Mouse (Mus musculus): ENCODE measurements at regions not wholly inside any gene's neighbourhood (a gene's known extent, or its start where the extent isn't known, plus 50 kb on each side); places are given as distances from the start of the nearest gene placed in this dataset.
A peak's percentile ranks its signal among the peaks of the same experiment; 100 is the strongest.

DNA sequence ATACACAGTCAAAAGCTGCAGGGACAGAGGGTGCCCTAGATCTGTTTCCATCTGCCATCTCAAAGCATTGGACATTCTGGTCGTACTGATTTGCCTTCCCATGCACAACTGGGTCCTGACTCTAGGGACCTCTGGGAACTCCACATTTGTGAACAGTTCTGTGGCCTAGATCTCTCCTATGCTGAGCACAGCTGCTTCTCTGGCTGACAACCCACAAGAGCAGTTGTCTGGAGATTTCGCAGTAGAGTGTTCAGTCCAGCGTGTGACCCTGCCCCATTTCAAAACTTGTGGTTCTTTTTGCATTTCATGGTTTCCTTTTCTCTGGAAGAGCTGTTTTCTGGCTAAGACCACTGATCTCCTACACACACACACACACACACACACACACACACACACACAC is 269.7 kb upstream of the Sulf2 start:
- Histone ChIP-seq H3K4me2 (no peak overlapping the region), H3K36me3 (ENCODE audit: control insufficient read depth, insufficient read depth, low read length) (no peaks in the 10 kb centered on the region), H3K27me3 (ENCODE audit: control insufficient read depth, insufficient read depth, low read length) (peaks cover 2% of the 10 kb centered on the region; the same call in 1 of the 2 replicates), H3K9ac (ENCODE audit: low read length) (no peak overlapping the region), H3K27ac (ENCODE audit: low read depth, low read length) (no peak overlapping the region), H3K9me3 (ENCODE audit: control insufficient read depth, low read length) (no peaks in the 10 kb centered on the region), H3K4me3 (ENCODE audit: low read depth, low read length) (no peak overlapping the region), H3K4me1 (ENCODE audit: control insufficient read depth, insufficient read depth, low read length) (peaks cover 24% of the 10 kb centered on the region)
- ATAC-seq (ENCODE audit: low FRiP score) (no peak), DNase-seq (ENCODE audit: low spot score, missing footprints) (no peak)
- 88% methylated on average over 3 of the region's 3 CpGs for WGBS

DNA sequence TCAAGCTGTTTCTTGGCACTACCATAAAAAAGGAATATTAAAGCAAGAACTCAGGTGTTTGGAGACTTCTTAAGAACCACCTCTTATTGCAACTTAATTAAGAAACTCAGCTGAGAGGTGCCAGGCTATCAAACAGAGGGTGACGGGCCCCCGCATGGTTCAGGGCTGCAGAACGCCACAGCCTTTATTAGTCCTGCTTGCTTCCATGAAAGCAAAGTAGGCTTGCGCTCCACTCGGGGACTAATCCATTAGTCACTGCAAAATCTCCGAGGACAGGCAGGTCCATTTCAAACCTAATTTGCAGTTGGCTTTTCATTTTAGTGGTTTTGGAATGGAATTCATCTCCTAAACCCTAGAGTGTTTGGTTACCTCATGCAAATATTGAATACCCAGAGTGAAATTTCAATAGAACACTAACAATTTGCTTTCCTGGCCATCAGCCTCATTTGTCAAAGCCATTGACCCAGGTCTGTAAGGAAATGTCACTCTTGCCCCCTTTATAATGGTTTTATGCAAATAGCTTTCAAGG is 267.7 kb upstream of the Sulf2 start:
- H3K9me3 ChIP-seq (ENCODE audit: control insufficient read depth, low read length) = no peaks in the 10 kb centered on the region
- H3K36me3 ChIP-seq (ENCODE audit: control insufficient read depth, insufficient read depth, low read length) = no peaks in the 10 kb centered on the region
- no peak overlapping the region for H3K4me2 ChIP-seq
- ATAC-seq (ENCODE audit: low FRiP score) = peak; percentile 65; the same call in 1 of the 2 replicates
- no peak overlapping the region for H3K4me3 ChIP-seq (ENCODE audit: low read depth, low read length)
- 29% methylated on average over 6 of the region's 6 CpGs for WGBS
- peaks cover 2% of the 10 kb centered on the region; the same call in 1 of the 2 replicates for H3K27me3 ChIP-seq (ENCODE audit: control insufficient read depth, insufficient read depth, low read length)
- peaks cover 20% of the 10 kb centered on the region for H3K4me1 ChIP-seq (ENCODE audit: control insufficient read depth, insufficient read depth, low read length)
- no peak overlapping the region for H3K27ac ChIP-seq (ENCODE audit: low read depth, low read length)
- H3K9ac ChIP-seq (ENCODE audit: low read length) = no peak overlapping the region
- DNase-seq (ENCODE audit: low spot score, missing footprints) = no peak

DNA sequence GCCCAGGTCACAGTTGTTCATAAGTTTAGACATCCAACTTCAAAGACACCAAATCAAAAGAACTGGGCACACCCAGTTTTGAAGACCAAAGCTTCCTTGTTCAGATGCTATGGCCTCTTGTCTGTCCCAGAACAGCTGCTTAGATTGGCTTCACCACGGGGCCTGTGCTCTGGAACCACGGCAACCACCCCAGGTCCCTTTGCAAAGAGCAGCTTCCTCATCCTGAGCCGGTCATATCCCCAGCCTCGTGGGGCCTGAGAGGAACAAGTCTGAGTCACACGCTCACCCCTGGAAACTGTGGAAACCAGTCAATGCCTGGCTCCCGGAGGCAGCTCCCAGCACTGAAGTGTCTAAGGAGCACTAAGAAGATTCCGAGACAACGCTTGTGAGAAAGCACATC is 264.8 kb upstream of the Sulf2 start:
- H3K27ac ChIP-seq (ENCODE audit: low read depth, low read length) = no peak overlapping the region
- peaks cover 7% of the 10 kb centered on the region; the same call in 1 of the 2 replicates for H3K4me1 ChIP-seq (ENCODE audit: control insufficient read depth, insufficient read depth, low read length)
- DNase-seq (ENCODE audit: low spot score, missing footprints) (no peak), ATAC-seq (ENCODE audit: low FRiP score) (no peak)
- peaks cover 2% of the 10 kb centered on the region; the same call in 1 of the 2 replicates for H3K27me3 ChIP-seq (ENCODE audit: control insufficient read depth, insufficient read depth, low read length)
- WGBS = 65% methylated on average over 8 of the region's 8 CpGs
- no peak overlapping the region for H3K9ac ChIP-seq (ENCODE audit: low read length)
- H3K4me2 ChIP-seq = no peak overlapping the region
- no peaks in the 10 kb centered on the region for H3K36me3 ChIP-seq (ENCODE audit: control insufficient read depth, insufficient read depth, low read length)
- no peaks in the 10 kb centered on the region for H3K9me3 ChIP-seq (ENCODE audit: control insufficient read depth, low read length)
- no peak overlapping the region for H3K4me3 ChIP-seq (ENCODE audit: low read depth, low read length)

DNA sequence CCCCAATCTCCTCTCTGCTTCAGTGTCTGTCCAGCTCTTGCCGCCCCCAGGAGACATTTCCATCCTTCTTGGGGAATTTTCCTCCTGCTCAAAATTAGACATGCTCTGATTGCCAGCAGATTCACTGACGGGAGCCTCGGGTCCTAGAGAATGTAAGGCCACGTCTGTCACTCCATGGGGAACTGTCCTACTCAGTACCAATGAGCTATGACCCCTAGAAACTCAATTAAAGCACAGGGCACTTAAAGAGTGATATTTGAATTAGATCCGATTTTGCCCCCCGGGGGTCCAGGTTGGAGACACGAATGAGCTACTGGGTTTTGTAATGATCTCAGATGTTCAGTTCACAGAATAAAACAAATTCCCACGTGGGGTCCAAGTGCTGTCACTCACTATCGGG is 263.8 kb upstream of the Sulf2 start:
- Histone ChIP-seq H3K4me1 (ENCODE audit: control insufficient read depth, insufficient read depth, low read length) (peaks cover 7% of the 10 kb centered on the region; the same call in 1 of the 2 replicates), H3K4me3 (ENCODE audit: low read depth, low read length) (no peak overlapping the region), H3K9ac (ENCODE audit: low read length) (no peak overlapping the region), H3K27ac (ENCODE audit: low read depth, low read length) (no peak overlapping the region), H3K36me3 (ENCODE audit: control insufficient read depth, insufficient read depth, low read length) (no peaks in the 10 kb centered on the region), H3K4me2 (no peak overlapping the region), H3K9me3 (ENCODE audit: control insufficient read depth, low read length) (no peaks in the 10 kb centered on the region), H3K27me3 (ENCODE audit: control insufficient read depth, insufficient read depth, low read length) (no peaks in the 10 kb centered on the region)
- WGBS = 55% methylated on average over 9 of the region's 9 CpGs
- no peak for DNase-seq (ENCODE audit: low spot score, missing footprints)
- no peak for ATAC-seq (ENCODE audit: low FRiP score)

DNA sequence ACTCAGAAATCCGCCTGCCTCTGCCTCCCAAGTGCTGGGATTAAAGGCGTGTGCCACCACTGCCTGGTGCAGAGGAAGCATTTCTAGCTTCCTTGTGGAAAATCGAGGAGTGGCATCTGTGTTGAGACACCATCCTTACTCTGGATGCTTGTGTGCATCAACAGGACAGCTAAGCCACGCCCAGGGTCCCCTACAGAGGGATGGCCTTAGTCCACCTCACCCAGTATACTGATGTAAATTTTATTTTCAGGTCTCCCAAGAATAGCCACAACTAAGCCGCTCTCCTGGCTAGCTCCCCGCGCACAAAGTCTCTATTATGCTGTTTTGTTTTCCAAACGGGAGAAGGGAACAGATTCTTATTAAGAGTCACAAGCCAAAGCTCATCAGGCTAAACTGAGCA is 262.8 kb upstream of the Sulf2 start:
- WGBS = 80% methylated on average over 8 of the region's 8 CpGs
- H3K27ac ChIP-seq (ENCODE audit: low read depth, low read length) = no peak overlapping the region
- H3K4me3 ChIP-seq (ENCODE audit: low read depth, low read length) = no peak overlapping the region
- ATAC-seq (ENCODE audit: low FRiP score) = no peak
- H3K36me3 ChIP-seq (ENCODE audit: control insufficient read depth, insufficient read depth, low read length) = no peaks in the 10 kb centered on the region
- no peaks in the 10 kb centered on the region for H3K9me3 ChIP-seq (ENCODE audit: control insufficient read depth, low read length)
- no peak for DNase-seq (ENCODE audit: low spot score, missing footprints)
- no peak overlapping the region for H3K9ac ChIP-seq (ENCODE audit: low read length)
- H3K4me1 ChIP-seq (ENCODE audit: control insufficient read depth, insufficient read depth, low read length) = peaks cover 4% of the 10 kb centered on the region; the same call in 1 of the 2 replicates
- H3K27me3 ChIP-seq (ENCODE audit: control insufficient read depth, insufficient read depth, low read length) = no peaks in the 10 kb centered on the region
- no peak overlapping the region for H3K4me2 ChIP-seq

DNA sequence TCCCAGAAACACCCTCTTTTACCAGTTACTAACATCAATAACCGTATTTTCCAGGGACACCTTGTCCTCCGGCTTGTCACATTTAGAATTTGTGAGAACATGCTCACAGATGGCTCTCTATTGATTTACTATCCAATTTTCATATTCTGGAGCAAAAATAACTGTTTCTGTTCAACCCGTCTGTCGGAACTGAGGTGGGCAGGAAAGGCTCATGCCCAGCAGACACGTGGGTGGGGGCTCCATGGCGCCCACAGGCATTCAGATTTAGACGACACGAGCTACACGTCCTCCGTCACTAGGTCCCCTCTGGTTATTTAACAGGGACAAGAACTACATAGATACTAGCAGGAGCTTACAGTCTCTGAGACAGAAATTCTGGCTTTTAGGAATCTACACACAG is 262.2 kb upstream of the Sulf2 start:
- H3K4me3 ChIP-seq (ENCODE audit: low read depth, low read length) = no peak overlapping the region

DNA sequence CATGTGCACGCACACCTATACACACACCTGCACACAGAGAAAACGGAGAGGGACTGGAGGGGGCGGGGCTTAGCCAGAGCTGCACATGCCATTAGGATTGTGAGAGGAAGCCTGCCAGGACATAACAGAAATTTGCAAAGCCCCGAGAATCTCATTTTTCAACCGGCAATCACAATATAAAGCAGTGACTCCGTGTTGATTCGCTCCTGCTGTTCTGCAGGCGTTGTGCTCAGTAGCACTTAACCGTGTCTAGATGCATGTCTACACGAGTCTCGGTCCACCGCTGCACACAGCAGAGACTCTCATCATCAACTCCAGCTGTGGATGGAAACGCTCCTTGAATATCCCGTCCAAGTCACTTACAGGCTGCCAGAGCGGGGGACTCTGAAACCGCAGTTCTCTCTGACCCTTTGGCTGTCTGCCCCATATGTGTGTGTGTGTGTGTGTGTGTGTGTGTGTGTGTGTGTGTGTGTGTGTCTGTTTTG is 260.1 kb upstream of the Sulf2 start:
- H3K27ac ChIP-seq (ENCODE audit: low read depth, low read length) = no peak overlapping the region
- 85% methylated on average over 16 of the region's 16 CpGs for WGBS
- peaks cover 15% of the 10 kb centered on the region for H3K4me1 ChIP-seq (ENCODE audit: control insufficient read depth, insufficient read depth, low read length)
- no peak for DNase-seq (ENCODE audit: low spot score, missing footprints)
- no peak overlapping the region for H3K9ac ChIP-seq (ENCODE audit: low read length)
- no peaks in the 10 kb centered on the region for H3K27me3 ChIP-seq (ENCODE audit: control insufficient read depth, insufficient read depth, low read length)
- no peaks in the 10 kb centered on the region for H3K9me3 ChIP-seq (ENCODE audit: control insufficient read depth, low read length)
- no peaks in the 10 kb centered on the region for H3K36me3 ChIP-seq (ENCODE audit: control insufficient read depth, insufficient read depth, low read length)
- no peak overlapping the region for H3K4me3 ChIP-seq (ENCODE audit: low read depth, low read length)
- no peak overlapping the region for H3K4me2 ChIP-seq
- ATAC-seq (ENCODE audit: low FRiP score) = no peak

More for the DNA sequence above, 262.2 kb upstream of the Sulf2 start:
- H3K27me3 ChIP-seq (ENCODE audit: control insufficient read depth, insufficient read depth, low read length) = no peaks in the 10 kb centered on the region
- no peak for ATAC-seq (ENCODE audit: low FRiP score)
- H3K4me2 ChIP-seq = no peak overlapping the region
- H3K4me1 ChIP-seq (ENCODE audit: control insufficient read depth, insufficient read depth, low read length) = peaks cover 3% of the 10 kb centered on the region; the same call in 1 of the 2 replicates
- 90% methylated on average over 10 of the region's 10 CpGs for WGBS
- H3K36me3 ChIP-seq (ENCODE audit: control insufficient read depth, insufficient read depth, low read length) = no peaks in the 10 kb centered on the region
- DNase-seq (ENCODE audit: low spot score, missing footprints) = no peak
- no peak overlapping the region for H3K9ac ChIP-seq (ENCODE audit: low read length)
- H3K27ac ChIP-seq (ENCODE audit: low read depth, low read length) = no peak overlapping the region
- no peaks in the 10 kb centered on the region for H3K9me3 ChIP-seq (ENCODE audit: control insufficient read depth, low read length)

DNA sequence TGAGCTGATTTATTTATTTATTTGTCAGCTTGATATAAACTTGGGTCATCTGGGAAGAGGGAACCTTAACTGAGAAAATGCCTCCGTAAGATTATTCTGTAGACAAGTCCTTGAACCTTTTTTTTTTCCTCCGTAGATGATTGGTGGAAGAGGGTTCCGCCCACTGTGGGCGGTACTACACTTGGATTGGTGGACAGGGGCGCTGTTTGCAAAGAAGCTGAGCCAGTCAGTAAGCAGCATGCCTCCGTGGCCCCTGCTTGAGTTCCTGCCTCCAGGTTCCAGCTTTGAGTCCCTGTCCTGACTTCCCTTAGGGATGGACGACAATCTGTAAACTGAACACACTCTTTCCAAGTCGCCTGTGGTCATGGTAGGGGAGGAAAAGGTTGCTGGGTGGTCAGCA is 259.4 kb upstream of the Sulf2 start:
- H3K4me1 ChIP-seq (ENCODE audit: control insufficient read depth, insufficient read depth, low read length) = peaks cover 15% of the 10 kb centered on the region
- WGBS = 87% methylated on average over 8 of the region's 8 CpGs

DNA sequence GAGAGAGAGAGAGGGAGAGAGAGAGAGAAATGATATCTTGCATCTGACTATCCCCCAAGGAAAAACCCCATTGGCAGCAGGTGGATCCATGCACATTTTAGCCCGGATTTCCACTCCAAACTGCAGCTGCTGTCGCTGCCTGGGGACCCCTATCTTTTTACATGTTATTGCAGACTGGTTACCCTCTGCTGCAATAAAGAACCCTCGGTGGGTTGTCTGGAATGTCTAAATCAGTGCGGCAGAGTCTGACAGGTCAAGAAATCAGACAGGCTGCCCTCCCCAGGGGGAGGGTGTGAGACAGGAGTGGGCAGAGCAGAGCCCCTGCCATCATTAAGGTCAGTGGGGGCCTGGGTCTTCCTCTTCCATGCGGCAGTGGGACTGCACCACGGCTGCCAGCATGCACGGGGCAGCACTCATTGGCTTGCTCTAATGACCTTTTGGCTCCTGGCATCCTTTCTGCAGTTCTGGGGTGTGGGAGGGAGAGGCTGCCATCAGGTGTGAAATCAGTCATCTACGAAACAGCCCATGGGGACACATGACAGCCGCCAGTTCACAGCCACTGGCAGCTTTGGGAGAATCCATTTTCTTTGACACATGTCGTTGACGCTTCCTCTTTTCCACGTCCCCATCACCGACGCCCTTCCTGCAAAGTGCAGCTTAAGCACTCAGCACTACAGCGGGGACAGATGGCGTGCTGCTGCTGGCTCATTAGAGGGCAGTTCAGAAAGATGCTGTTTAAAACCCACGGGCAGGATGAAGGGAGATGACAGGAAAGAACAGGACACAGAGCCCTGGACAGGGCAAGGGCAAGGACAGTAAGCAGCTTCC is 256.8 kb upstream of the Sulf2 start:
- H3K4me1 ChIP-seq (ENCODE audit: control insufficient read depth, insufficient read depth, low read length) = peaks cover 22% of the 10 kb centered on the region
- no peak overlapping the region for H3K9ac ChIP-seq (ENCODE audit: low read length)
- ATAC-seq (ENCODE audit: low FRiP score) = 0 out of 2 replicates have a peak, but pooled peaks have one; percentile 24
- H3K4me2 ChIP-seq = no peak overlapping the region
- no peak overlapping the region for H3K27ac ChIP-seq (ENCODE audit: low read depth, low read length)
- no peak for DNase-seq (ENCODE audit: low spot score, missing footprints)
- no peak overlapping the region for H3K4me3 ChIP-seq (ENCODE audit: low read depth, low read length)
- no peaks in the 10 kb centered on the region for H3K36me3 ChIP-seq (ENCODE audit: control insufficient read depth, insufficient read depth, low read length)
- WGBS = 53% methylated on average over 17 of the region's 17 CpGs
- no peaks in the 10 kb centered on the region for H3K9me3 ChIP-seq (ENCODE audit: control insufficient read depth, low read length)
- H3K27me3 ChIP-seq (ENCODE audit: control insufficient read depth, insufficient read depth, low read length) = no peaks in the 10 kb centered on the region

More for the DNA sequence above, 259.4 kb upstream of the Sulf2 start:
- DNase-seq (ENCODE audit: low spot score, missing footprints) = no peak
- Histone ChIP-seq H3K9ac (ENCODE audit: low read length) (no peak overlapping the region), H3K27me3 (ENCODE audit: control insufficient read depth, insufficient read depth, low read length) (no peaks in the 10 kb centered on the region), H3K4me2 (no peak overlapping the region), H3K4me3 (ENCODE audit: low read depth, low read length) (no peak overlapping the region), H3K27ac (ENCODE audit: low read depth, low read length) (no peak overlapping the region), H3K9me3 (ENCODE audit: control insufficient read depth, low read length) (no peaks in the 10 kb centered on the region), H3K36me3 (ENCODE audit: control insufficient read depth, insufficient read depth, low read length) (no peaks in the 10 kb centered on the region)
- ATAC-seq (ENCODE audit: low FRiP score) = no peak

Measured in midbrain, embryonic 11.5 days (tissue).